Mouse (Mus musculus): Measurements from ENCODE around the gene Ssr4. TPM values are rescaled to one million over a fixed set of nuclear protein-coding genes. Genes with fewer than 3 reads are reported as not detected.

Ssr4 gene
- polyA plus RNA-seq, 1 experiment from 2014 or later = 277 TPM

- no peak overlapping the region for H3K9ac ChIP-seq (ENCODE audit: low read depth, low read length)
- DNase-seq (ENCODE audit: low spot score) (peak; percentile 23), ATAC-seq (ENCODE audit: low read depth) (no peak)
- H3K36me3 ChIP-seq (ENCODE audit: control insufficient read depth, insufficient read depth, low read length) = no peaks in the 10 kb centered on the region
- no peak overlapping the region for H3K4me3 ChIP-seq (ENCODE audit: low read depth, low read length)
- H3K27ac ChIP-seq (replicated peaks; ENCODE audit: low read depth, low read length) = no peak overlapping the region
- 78% methylated on average over 1 of the region's 1 CpGs for WGBS
- no peaks in the 10 kb centered on the region for H3K9me3 ChIP-seq (ENCODE audit: control insufficient read depth, low read length)
- no peaks in the 10 kb centered on the region for H3K27me3 ChIP-seq (replicated peaks; ENCODE audit: control insufficient read depth, insufficient read depth, low read length)
- no peaks in the 10 kb centered on the region for H3K4me1 ChIP-seq (ENCODE audit: control insufficient read depth, insufficient read depth, low read length)
- H3K4me2 ChIP-seq (ENCODE audit: low read depth, low read length) = no peak overlapping the region
Measured at GRCm38 (mm10) chrX:73765311-73765710, 21.5 kb upstream of the Ssr4 start.

GRCm38 (mm10) chrX:73767267-73767666 lies 19.6 kb upstream of the Ssr4 start:
- DNase-seq (ENCODE audit: low spot score) (no peak), ATAC-seq (ENCODE audit: low read depth) (no peak)
- Histone ChIP-seq H3K27me3 (replicated peaks; ENCODE audit: control insufficient read depth, insufficient read depth, low read length) (no peaks in the 10 kb centered on the region), H3K9ac (ENCODE audit: low read depth, low read length) (no peak overlapping the region), H3K4me2 (ENCODE audit: low read depth, low read length) (no peak overlapping the region), H3K4me3 (ENCODE audit: low read depth, low read length) (no peak overlapping the region), H3K27ac (replicated peaks; ENCODE audit: low read depth, low read length) (no peak overlapping the region), H3K36me3 (ENCODE audit: control insufficient read depth, insufficient read depth, low read length) (no peaks in the 10 kb centered on the region), H3K4me1 (ENCODE audit: control insufficient read depth, insufficient read depth, low read length) (no peaks in the 10 kb centered on the region), H3K9me3 (ENCODE audit: control insufficient read depth, low read length) (no peaks in the 10 kb centered on the region)
- WGBS = 59% methylated on average over 8 of the region's 9 CpGs

- WGBS = 47% methylated on average over 6 of the region's 9 CpGs
- Histone ChIP-seq H3K4me1 (ENCODE audit: control insufficient read depth, insufficient read depth, low read length) (no peaks in the 10 kb centered on the region), H3K36me3 (ENCODE audit: control insufficient read depth, insufficient read depth, low read length) (peaks cover 18% of the 10 kb centered on the region; the same call in 1 of the 2 replicates), H3K27ac (replicated peaks; ENCODE audit: low read depth, low read length) (no peak within 1 kb of the TSS; the same call in 1 of the 2 replicates), H3K4me2 (ENCODE audit: low read depth, low read length) (no peak within 1 kb of the TSS), H3K4me3 (ENCODE audit: low read depth, low read length) (no peak within 1 kb of the TSS), H3K9ac (ENCODE audit: low read depth, low read length) (no peak within 1 kb of the TSS), H3K27me3 (replicated peaks; ENCODE audit: control insufficient read depth, insufficient read depth, low read length) (no peaks in the 10 kb centered on the region), H3K9me3 (ENCODE audit: control insufficient read depth, low read length) (no peaks in the 10 kb centered on the region)
- DNase-seq (ENCODE audit: low spot score) = peak; percentile 13
- peak; percentile 60 for ATAC-seq (ENCODE audit: low read depth)
Measured at GRCm38 (mm10) chrX:73774168-73774760, 12.6 kb upstream of the Ssr4 start, which contains the start of gene Srpk3. Srpk3 (plus strand) TSS chrX:73774405.

DNA sequence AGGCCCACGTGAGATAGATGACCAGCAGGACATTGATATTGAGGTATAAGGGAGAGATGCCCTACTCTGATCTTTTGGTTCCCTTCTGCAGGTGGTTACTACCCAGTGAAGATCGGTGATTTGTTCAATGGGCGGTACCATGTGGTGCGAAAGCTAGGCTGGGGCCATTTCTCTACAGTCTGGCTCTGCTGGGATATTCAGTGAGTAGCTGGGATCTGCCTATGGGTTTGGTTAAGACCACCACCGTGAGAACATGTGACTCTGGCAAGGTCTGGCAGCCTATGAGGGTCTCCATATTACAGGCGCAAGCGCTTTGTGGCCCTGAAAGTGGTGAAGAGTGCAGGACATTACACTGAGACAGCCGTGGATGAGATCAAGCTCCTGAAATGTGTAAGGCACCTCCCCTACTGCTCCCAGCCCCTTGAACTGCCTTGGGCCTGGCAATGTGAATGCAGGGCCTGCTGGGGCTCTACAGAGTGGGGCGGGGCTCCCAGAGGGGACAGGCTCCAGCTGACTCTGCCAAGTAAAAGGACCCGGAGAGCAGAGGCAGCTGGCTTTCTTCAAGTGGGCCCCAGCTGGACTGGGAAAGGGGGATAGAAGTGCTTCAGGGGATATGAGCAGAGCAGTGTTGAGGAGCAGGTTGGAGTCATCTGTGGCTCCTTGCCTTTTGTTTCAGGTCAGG lies 11.9 kb upstream of the Ssr4 start:
- ATAC-seq (ENCODE audit: low read depth) (peak; percentile 64), DNase-seq (ENCODE audit: low spot score) (peak; percentile 29)
- H3K4me3 ChIP-seq (ENCODE audit: low read depth, low read length) = no peak overlapping the region
- peaks cover 24% of the 10 kb centered on the region for H3K36me3 ChIP-seq (ENCODE audit: control insufficient read depth, insufficient read depth, low read length)
- no peaks in the 10 kb centered on the region for H3K27me3 ChIP-seq (replicated peaks; ENCODE audit: control insufficient read depth, insufficient read depth, low read length)
- no peaks in the 10 kb centered on the region for H3K9me3 ChIP-seq (ENCODE audit: control insufficient read depth, low read length)
- no peak overlapping the region; the same call in 1 of the 2 replicates for H3K27ac ChIP-seq (replicated peaks; ENCODE audit: low read depth, low read length)
- H3K9ac ChIP-seq (ENCODE audit: low read depth, low read length) = no peak overlapping the region
- H3K4me2 ChIP-seq (ENCODE audit: low read depth, low read length) = no peak overlapping the region
- H3K4me1 ChIP-seq (ENCODE audit: control insufficient read depth, insufficient read depth, low read length) = no peaks in the 10 kb centered on the region
- WGBS = 74% methylated on average over 10 of the region's 10 CpGs

GRCm38 (mm10) chrX:73782227-73782626 lies 4.6 kb upstream of the Ssr4 start:
- H3K9ac ChIP-seq (ENCODE audit: low read depth, low read length) = no peak overlapping the region
- DNase-seq (ENCODE audit: low spot score) (no peak), ATAC-seq (ENCODE audit: low read depth) (no peak)
- no peak overlapping the region for H3K27ac ChIP-seq (replicated peaks; ENCODE audit: low read depth, low read length)
- H3K9me3 ChIP-seq (ENCODE audit: control insufficient read depth, low read length) = no peaks in the 10 kb centered on the region
- 92% methylated on average over 3 of the region's 3 CpGs for WGBS
- H3K4me3 ChIP-seq (ENCODE audit: low read depth, low read length) = no peak overlapping the region
- H3K27me3 ChIP-seq (replicated peaks; ENCODE audit: control insufficient read depth, insufficient read depth, low read length) = no peaks in the 10 kb centered on the region
- peaks cover 47% of the 10 kb centered on the region for H3K36me3 ChIP-seq (ENCODE audit: control insufficient read depth, insufficient read depth, low read length)
- H3K4me2 ChIP-seq (ENCODE audit: low read depth, low read length) = no peak overlapping the region
- no peaks in the 10 kb centered on the region for H3K4me1 ChIP-seq (ENCODE audit: control insufficient read depth, insufficient read depth, low read length)

DNA sequence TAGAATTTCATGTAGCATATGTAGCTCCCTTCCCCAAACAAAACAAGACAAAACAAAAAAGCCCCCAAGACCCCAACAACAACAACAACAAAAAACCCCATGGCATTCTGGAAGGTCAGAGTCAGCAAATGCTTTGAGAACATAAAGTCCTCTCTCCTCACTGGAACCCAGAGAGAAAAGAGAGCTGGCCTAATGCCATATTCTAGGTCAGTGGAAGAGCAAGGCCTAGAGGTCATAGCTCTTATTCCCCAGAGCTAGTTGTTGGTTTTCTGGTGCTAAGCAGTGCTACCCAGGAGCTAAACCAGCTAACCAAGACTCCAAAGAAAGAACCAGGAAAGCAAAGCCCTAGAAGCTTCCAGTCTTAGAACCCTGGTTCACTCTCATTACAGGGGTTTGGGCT lies 1.2 kb upstream of the Ssr4 start:
- Histone ChIP-seq H3K4me3 (ENCODE audit: low read depth, low read length) (peak overlapping the region; percentile 60), H3K27ac (replicated peaks; ENCODE audit: low read depth, low read length) (no peak overlapping the region; the same call in 1 of the 2 replicates), H3K4me2 (ENCODE audit: low read depth, low read length) (peak overlapping the region; percentile 59), H3K27me3 (replicated peaks; ENCODE audit: control insufficient read depth, insufficient read depth, low read length) (no peaks in the 10 kb centered on the region), H3K9ac (ENCODE audit: low read depth, low read length) (peak overlapping the region; percentile 74), H3K9me3 (ENCODE audit: control insufficient read depth, low read length) (no peaks in the 10 kb centered on the region), H3K4me1 (ENCODE audit: control insufficient read depth, insufficient read depth, low read length) (no peaks in the 10 kb centered on the region), H3K36me3 (ENCODE audit: control insufficient read depth, insufficient read depth, low read length) (peaks cover 30% of the 10 kb centered on the region; the same call in 1 of the 2 replicates)
- ATAC-seq (ENCODE audit: low read depth) (no peak), DNase-seq (ENCODE audit: low spot score) (no peak)

DNA sequence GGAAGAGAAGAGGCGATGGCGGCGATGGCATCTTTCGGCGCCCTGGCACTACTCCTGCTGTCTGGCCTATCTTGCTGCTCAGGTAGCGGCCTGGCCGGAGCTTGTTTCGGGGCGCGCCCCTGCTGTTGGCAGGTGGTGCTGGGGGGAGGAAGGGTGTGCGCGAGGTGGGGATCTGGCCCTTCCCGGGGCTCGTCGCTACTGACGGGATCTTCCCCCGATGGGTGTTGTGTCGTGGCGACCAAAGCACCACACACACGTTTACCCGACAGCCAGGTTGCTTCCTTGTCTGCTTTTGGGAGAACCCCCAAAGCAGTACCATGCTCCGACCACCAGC lies 364 bp downstream of the Ssr4 start:
- Histone ChIP-seq H3K9me3 (ENCODE audit: control insufficient read depth, low read length) (no peaks in the 10 kb centered on the region), H3K9ac (ENCODE audit: low read depth, low read length) (peak overlapping the region; percentile 74), H3K27ac (replicated peaks; ENCODE audit: low read depth, low read length) (peak overlapping the region; percentile 87), H3K36me3 (ENCODE audit: control insufficient read depth, insufficient read depth, low read length) (peaks cover 21% of the 10 kb centered on the region; the same call in 1 of the 2 replicates), H3K4me2 (ENCODE audit: low read depth, low read length) (peak overlapping the region; percentile 59), H3K4me1 (ENCODE audit: control insufficient read depth, insufficient read depth, low read length) (no peaks in the 10 kb centered on the region), H3K27me3 (replicated peaks; ENCODE audit: control insufficient read depth, insufficient read depth, low read length) (no peaks in the 10 kb centered on the region), H3K4me3 (ENCODE audit: low read depth, low read length) (peak overlapping the region; percentile 60)
- WGBS = 29% methylated on average over 16 of the region's 22 CpGs
- ATAC-seq (ENCODE audit: low read depth) (peak; percentile 19; the same call in 1 of the 2 replicates), DNase-seq (ENCODE audit: low spot score) (no peak)

DNA sequence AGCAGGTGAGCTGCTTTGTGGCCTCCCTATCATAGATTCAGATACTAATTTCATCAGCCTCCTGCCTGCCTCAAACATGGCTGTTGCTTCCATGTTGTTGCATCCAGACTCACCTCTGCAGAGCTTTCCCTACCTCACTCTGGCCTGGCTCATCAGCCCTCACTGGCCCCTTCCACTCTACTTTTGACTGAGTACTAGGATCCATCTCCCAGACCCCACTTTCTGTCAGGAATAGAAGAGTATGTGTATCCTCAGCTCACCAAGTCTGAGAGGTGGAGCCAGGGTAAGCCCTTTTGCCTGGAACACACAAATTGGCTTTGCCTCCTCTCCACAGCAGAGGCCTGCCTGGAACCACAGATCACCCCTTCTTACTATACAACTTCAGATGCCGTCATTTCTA lies 1.7 kb downstream of the Ssr4 start:
- Histone ChIP-seq H3K27ac (replicated peaks; ENCODE audit: low read depth, low read length) (no peak overlapping the region), H3K4me1 (ENCODE audit: control insufficient read depth, insufficient read depth, low read length) (no peaks in the 10 kb centered on the region), H3K9me3 (ENCODE audit: control insufficient read depth, low read length) (no peaks in the 10 kb centered on the region), H3K9ac (ENCODE audit: low read depth, low read length) (peak overlapping the region; percentile 74; the same call in 1 of the 2 replicates), H3K4me3 (ENCODE audit: low read depth, low read length) (0 out of 2 replicates have a peak overlapping the region, but pooled peaks have one; percentile 60), H3K4me2 (ENCODE audit: low read depth, low read length) (peak overlapping the region; percentile 59), H3K27me3 (replicated peaks; ENCODE audit: control insufficient read depth, insufficient read depth, low read length) (no peaks in the 10 kb centered on the region), H3K36me3 (ENCODE audit: control insufficient read depth, insufficient read depth, low read length) (0 out of 2 replicates have a peak, but pooled peaks cover 18% of the 10 kb centered on the region)
- DNase-seq (ENCODE audit: low spot score) (no peak), ATAC-seq (ENCODE audit: low read depth) (no peak)
- WGBS = 100% methylated on average over 1 of the region's 1 CpGs

Measured in embryonic facial prominence, embryonic 14.5 days (tissue).